Mouse (Mus musculus) urinary bladder, adult 18-20 months (tissue): ENCODE data around the gene Kcnh8.

Experiments used
- DNase-seq, 2 experiments: peaks; one replicate each; pipeline ENCODE4 v3.0.0; 2022; ENCODE audit warnings: low spot score in 2 of 2, mixed read lengths in 2 of 2

Kcnh8 gene

GRCm38 (mm10) chr17:52819007-52819406 is 216.5 kb downstream of the Kcnh8 start:
- no peak for DNase-seq

- no peak for DNase-seq
These were observed 227.2 kb downstream of the Kcnh8 start for GRCm38 (mm10) chr17:52829678-52830077.

DNA sequence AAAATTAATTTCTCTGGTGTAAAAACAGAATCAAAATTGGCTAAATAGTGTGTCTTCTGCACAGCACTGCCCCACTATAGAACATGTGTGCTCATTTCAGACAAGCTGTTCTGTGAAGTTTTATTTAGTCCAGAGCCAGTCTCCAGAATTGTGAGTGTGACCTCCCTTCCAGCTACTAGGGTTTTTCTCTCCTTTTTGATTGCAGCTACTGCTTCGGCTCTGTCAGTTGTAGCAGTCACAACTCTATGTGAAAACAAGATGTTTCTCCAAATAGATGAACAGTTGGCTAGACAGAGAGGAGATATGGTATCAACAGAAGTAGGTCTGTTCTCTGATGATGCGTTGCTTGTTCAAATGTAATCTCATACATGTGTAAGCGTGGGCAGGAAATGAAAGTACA is 270.7 kb downstream of the Kcnh8 start:
- no peak for DNase-seq

DNA sequence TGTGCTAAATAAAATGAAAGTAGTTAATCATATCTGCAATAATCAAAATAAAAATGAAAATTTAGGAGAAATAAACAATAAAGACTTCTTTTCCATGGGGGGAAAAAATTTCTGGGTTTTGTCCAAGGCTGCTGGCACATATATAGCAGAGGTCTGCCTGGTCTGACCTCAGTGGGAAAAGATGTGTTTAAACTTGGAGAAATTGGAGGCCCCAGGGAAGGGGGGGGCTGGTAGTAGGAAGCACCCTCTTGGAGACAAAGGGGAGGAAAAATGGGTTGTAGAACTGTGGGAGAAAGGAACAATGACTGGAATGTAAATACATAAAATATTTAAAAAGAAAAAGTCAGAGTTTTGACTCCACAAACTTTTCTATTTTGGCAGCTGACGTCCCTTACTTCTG is 276.5 kb downstream of the Kcnh8 start:
- DNase-seq, result no peak

DNA sequence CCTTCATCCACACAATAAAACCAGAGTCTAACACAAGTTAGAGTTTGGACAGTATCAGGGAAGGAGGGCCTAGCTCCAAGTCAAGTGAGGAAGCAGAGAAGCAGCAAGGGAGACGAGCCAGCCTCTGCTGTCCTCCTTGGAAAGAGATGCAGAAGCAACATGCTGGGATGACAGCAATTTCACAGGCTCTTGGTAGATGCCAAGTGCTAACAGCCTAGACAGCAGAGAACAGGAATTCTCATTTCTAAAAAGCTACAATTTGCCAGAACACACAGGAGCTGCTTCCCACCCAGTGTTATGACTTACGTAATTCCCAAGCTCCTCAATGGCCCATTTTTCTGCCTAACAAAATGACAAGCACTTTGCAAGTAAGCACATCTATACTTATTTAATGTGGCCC is 277.5 kb downstream of the Kcnh8 start:
- no peak for DNase-seq

DNA sequence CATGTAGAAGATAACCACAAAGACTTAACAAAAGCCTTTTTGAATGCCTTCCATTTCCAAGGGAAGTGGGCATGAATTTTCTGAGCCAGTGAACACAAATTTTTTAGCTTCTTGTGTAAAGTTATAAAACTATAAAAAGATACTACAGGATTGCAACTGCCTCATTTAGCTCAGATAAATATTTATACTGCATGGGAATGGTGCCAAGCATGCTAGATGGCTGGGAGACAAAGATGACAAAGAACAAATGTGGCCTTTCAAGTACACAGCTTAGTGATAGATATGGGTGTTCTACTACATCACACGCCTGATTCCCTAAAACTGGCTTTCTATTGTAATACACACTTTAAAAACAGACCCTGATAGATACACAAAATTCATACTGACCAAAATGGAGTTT is 282.7 kb downstream of the Kcnh8 start:
- DNase-seq, result no peak

GRCm38 (mm10) chr17:52920519-52921106 is 318.1 kb downstream of the Kcnh8 start:
- no peak for DNase-seq

DNA sequence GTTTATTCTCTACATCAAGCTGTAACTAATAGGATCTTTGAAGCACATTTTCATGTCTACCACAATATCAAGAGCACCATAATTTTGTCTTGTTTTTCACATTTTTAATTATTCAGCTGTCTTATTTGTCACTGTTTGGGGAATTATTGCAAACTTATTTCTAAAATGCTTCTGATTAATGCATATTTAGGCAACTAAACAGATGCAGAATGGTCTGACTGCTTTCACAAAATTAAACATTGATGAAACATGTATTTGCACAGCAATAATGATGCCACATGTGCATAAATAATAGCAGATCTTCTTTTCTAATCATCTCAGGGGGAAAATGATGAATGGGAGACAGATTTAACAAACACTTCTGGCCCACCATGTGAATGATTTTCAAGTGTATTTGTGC is 341.5 kb downstream of the Kcnh8 start:
- no peak for DNase-seq

DNA sequence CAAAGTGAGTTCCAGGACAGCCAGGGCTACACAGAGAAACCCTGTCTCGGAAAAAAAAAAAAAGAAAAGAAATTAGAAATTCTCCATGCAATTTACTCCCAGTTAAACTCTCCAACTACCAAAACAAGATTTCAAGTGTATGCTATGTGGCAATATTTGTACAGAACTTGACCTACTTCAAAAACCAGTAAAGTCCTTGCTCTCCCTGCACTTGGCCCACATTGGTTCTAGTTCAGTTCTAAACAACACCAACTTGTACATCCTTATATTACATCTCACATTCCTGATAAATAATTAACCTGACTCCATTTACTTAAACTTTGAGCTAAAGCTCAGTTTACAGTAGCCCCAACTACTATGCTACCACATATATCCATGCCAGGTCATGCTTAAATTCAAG is 370.2 kb downstream of the Kcnh8 start:
- DNase-seq, result no peak

GRCm38 (mm10) chr17:52980958-52981357 is 378.4 kb downstream of the Kcnh8 start:
- no peak for DNase-seq
